Mouse (Mus musculus) cortical plate, adult 2 months (tissue): Measurements from ENCODE around the gene Senp2.

Source experiments
- CTCF ChIP-seq: fragments of 200-500 bp; IDR thresholded peaks from 2 replicates; pipeline ENCODE4 v1.5.1; 2011; ENCODE audit warnings: mild to moderate bottlenecking, control low read depth, low read length; ENCODE audit not compliant: insufficient read depth; ENCODE audit errors: extremely low read depth
- POLR2A ChIP-seq: fragments of 200-500 bp; IDR thresholded peaks from 2 replicates; pipeline ENCODE4 v1.6.1; 2011; ENCODE audit warnings: mild to moderate bottlenecking, low read length, control low read depth; ENCODE audit not compliant: insufficient read depth; ENCODE audit errors: extremely low read depth

DNA sequence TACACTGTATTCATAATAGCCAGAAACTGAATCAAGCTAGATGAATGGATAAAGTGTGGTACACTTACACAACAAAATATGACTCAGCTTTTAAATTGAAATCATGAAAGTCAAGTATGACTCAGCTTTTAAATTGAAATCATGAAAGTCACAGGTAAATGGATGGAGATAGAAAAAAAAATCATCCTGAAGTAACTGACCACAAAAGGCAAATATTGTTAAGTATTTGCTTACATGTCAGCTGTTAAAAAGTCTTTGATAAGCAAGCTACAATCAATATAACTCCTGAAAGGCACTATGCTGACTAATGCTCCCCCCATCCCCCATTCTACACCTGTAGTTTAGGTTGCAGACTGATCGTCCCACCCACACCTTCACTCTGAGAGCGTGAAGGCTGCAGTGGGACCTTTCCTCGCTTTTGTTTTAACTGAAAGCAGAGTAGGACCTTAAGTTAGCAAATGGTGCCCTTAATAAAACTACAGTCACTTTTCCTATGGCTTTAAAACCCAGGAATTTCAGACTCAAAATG, 82.0 kb downstream of the Senp2 start:
- TF ChIP-seq CTCF, result no peak
- no peak for TF ChIP-seq POLR2A
